In the genomic region with DNA sequence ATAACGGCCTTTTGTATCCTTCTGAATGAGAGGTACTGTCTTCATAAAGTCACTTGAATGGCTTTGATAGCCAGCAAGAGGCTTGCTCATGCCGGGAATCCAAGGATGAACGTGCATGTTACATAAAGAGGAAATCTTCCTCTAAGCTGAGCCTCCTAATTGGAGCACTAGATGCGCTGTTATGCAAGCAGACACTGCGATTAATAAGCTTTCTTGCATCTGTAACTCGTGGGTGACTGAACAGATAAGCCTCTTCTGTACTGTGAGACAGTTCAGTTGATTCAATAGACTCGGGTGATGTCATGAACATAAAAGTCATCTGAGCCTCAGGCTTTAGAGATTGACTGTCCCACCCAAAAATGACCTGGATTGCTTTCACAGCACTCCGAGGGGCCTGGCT, we compare ENCODE assay signal across 11 mouse cellular contexts.
DNase-seq lines count a peak whose midpoint lies in the region; ATAC-seq and TF ChIP-seq lines count a peak whose summit lies in the region.
"Had no signal": no experiment of that assay in that cellular context is flagged by ENCODE, and none has a peak within 500 bp of the region (broad histone marks: within the 10 kb centered on the region; RNA-seq: fewer than 3 reads in every experiment).

No protein-coding gene starts in this region.

- no peak overlapping the region for H3K9ac ChIP-seq in midbrain, embryonic 15.5 days
- H3K9ac ChIP-seq: kidney, embryonic 15.5 days had no signal

- peaks cover 8% of the 10 kb centered on the region for H3K4me1 ChIP-seq in midbrain, embryonic 15.5 days
- H3K4me1 ChIP-seq in midbrain, embryonic 10.5 days = peaks cover 11% of the 10 kb centered on the region
- H3K4me1 ChIP-seq in cortical plate, adult 2 months (ENCODE audit: control insufficient read depth, insufficient read depth, low read length) = peaks cover 4% of the 10 kb centered on the region; the same call in 1 of the 2 replicates

- no peak for TF ChIP-seq CTCF in cortical plate, adult 2 months (IDR thresholded peaks at IDR 0.05; ENCODE audit: extremely low read depth, insufficient read depth, low read length)

- H3K27me3 ChIP-seq in midbrain, embryonic 15.5 days (replicated peaks) = peaks cover 31% of the 10 kb centered on the region
- peaks cover 98% of the 10 kb centered on the region for H3K27me3 ChIP-seq in midbrain, embryonic 10.5 days (ENCODE audit: low read depth, poor library complexity, severe bottlenecking)

- TF ChIP-seq POLR2A in cortical plate, adult 2 months (IDR thresholded peaks at IDR 0.05; ENCODE audit: extremely low read depth, insufficient read depth, low read length) = no peak

- no peaks in the 10 kb centered on the region for H3K9me3 ChIP-seq in midbrain, embryonic 15.5 days
- no peaks in the 10 kb centered on the region for H3K9me3 ChIP-seq in midbrain, embryonic 10.5 days (replicated peaks)
- H3K9me3 ChIP-seq: kidney, embryonic 15.5 days had no signal

- H3K4me2 ChIP-seq in midbrain, embryonic 15.5 days = no peak overlapping the region
- H3K4me2 ChIP-seq: kidney, embryonic 15.5 days had no signal

- intact Hi-C loops in left cerebral cortex, postnatal 25 days (cut with DNase I) = no loop called here

- WGBS in midbrain, embryonic 15.5 days = 45% methylated on average over 8 of the region's 8 CpGs
- 76% methylated on average over 8 of the region's 8 CpGs for WGBS in midbrain, embryonic 10.5 days

- peak; percentile 31 for DNase-seq in layer of hippocampus, adult 11-12 months (ENCODE audit: low spot score)
- no peak for DNase-seq in layer of hippocampus, postnatal 25 days (ENCODE audit: extremely low spot score in 1 of 2, low spot score in 1 of 2)
- DNase-seq in midbrain, embryonic 10.5 days (ENCODE audit: low spot score) = no peak
- peak; percentile 38 to 52 for DNase-seq in left cerebral cortex, postnatal 25 days (ENCODE audit: low spot score in 2 of 2)
- no peak for DNase-seq in spleen, postnatal 4 days (ENCODE audit: low spot score in 2 of 2)
- DNase-seq: heart, postnatal 4 days; lung, adult 18-20 months had no signal

- peak; percentile 35; the same call in 1 of the 2 replicates for ATAC-seq in midbrain, embryonic 15.5 days (replicated peaks)
- no peak for ATAC-seq in megakaryocyte-erythroid progenitor cell, adult 5-6 weeks (replicated peaks; ENCODE audit: low FRiP score, low TSS enrichment, poor library complexity, severe bottlenecking)

- H3K36me3 ChIP-seq in midbrain, embryonic 15.5 days (replicated peaks) = no peaks in the 10 kb centered on the region
- H3K36me3 ChIP-seq in midbrain, embryonic 10.5 days = no peaks in the 10 kb centered on the region
- H3K36me3 ChIP-seq: kidney, embryonic 15.5 days had no signal

- H3K27ac ChIP-seq in midbrain, embryonic 15.5 days = no peak overlapping the region
- H3K27ac ChIP-seq in midbrain, embryonic 10.5 days (replicated peaks) = no peak overlapping the region
- H3K27ac ChIP-seq in cortical plate, adult 2 months (ENCODE audit: insufficient read depth, low read length) = peak overlapping the region; percentile 39; the same call in 1 of the 2 replicates
- H3K27ac ChIP-seq: kidney, embryonic 15.5 days had no signal

- no peak overlapping the region for H3K4me3 ChIP-seq in midbrain, embryonic 15.5 days
- no peak overlapping the region for H3K4me3 ChIP-seq in midbrain, embryonic 10.5 days
- no peak overlapping the region for H3K4me3 ChIP-seq in cortical plate, adult 2 months (ENCODE audit: insufficient read depth, low read length)
- H3K4me3 ChIP-seq: kidney, embryonic 15.5 days had no signal

Comparison
In these comparisons a context has a peak if more than half of its experiments do, and no peak if none do; other contexts are left out.
1. DNase-seq: peak in layer of hippocampus, adult 11-12 months (single experiment) and left cerebral cortex, postnatal 25 days (2 of 2); none in layer of hippocampus, postnatal 25 days (0 of 2), midbrain, embryonic 10.5 days (single experiment) and spleen, postnatal 4 days (0 of 2).